Mouse (Mus musculus): ENCODE results near the gene BC052040.

The BC052040 gene

DNA sequence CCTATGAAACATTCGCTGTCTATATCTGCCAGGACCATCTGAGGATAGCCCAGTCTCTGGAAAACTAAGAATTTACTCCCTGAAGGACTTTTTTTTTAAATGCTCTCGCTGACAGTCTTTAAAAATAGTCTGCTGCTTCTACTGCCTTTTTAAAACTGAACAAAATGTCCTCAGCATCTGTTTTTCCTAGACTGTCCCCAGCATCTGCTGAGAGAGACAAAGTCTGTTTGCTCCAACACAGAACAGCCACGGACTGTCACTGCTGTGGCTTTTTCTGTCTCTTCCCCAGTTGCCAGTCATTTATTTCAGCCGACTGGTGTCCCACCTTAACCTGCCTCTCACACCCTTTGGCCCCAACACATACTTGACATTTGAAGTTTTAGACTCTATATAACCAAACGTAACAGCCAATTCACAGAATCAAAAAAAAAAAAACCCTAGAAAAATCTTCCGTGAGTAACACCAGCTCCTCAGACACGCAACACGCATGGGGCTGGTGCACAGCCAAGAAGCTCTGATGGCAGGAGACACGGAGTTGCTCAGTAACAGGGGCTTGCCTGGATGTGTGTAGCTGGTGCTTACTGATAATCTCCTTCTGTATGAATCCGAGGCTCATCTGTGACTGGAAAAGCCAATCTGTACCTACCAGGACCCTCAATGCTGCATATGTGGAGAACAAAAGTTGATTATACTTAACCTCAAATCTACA, 188.2 kb downstream of the BC052040 start:
- no peak for DNase-seq (ENCODE audit: low read depth)

DNA sequence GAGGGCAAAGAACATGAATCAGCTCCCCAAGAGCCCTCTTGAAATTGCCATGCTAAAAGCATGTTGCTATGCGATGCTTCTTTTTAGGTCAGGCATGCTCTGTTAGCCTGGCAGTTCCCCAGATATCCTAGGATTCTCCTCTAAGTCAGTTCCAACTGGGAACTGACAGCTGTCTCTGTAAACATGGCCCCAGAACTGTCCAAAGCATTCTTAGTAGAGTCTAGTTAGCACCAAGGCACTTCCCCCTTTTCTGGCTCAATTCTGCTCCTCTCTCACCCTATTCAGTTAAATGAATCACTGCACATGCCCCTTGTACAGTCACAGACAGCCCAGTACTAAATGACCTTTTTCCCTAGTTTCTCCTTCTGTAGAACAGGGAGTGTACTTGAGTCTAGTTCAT, 191.2 kb downstream of the BC052040 start:
- DNase-seq (ENCODE audit: low read depth): no peak

DNA sequence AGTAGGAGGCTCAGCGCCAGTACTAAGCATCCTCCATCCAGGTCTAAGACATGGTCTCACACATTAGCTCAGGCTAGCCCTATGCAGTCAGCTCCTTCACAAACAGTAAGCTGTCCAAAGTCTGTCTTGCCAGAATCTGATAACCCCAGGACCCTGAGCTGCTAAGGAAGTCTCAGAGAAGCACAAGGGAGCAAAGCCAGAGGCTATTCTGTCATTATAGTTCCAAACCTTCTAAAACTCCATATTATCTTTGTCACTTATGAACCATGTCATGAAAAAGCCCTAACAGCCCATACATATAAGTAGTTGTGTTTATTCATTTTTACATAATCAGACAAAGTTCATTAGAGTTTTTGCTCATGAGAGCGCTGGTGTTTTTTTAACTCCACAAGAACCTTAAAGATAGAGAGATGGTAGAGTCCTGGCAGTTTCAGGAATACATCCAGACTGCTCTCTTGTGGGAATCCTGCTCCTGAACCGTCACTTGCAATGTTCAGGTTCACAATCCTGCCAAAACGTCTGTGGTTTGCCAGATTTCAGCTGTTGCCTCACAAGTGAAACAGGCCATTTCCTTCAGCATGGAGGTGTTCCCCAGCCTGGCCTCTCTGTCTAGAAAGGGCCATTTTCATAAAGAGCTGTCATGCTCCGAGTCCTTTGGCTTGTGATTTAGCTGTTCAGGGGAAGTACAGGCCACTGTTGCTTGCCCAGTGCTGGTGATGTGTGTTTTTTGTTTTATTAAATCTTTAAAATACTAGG, 192.8 kb downstream of the BC052040 start:
- DNase-seq (ENCODE audit: low read depth): no peak

DNA sequence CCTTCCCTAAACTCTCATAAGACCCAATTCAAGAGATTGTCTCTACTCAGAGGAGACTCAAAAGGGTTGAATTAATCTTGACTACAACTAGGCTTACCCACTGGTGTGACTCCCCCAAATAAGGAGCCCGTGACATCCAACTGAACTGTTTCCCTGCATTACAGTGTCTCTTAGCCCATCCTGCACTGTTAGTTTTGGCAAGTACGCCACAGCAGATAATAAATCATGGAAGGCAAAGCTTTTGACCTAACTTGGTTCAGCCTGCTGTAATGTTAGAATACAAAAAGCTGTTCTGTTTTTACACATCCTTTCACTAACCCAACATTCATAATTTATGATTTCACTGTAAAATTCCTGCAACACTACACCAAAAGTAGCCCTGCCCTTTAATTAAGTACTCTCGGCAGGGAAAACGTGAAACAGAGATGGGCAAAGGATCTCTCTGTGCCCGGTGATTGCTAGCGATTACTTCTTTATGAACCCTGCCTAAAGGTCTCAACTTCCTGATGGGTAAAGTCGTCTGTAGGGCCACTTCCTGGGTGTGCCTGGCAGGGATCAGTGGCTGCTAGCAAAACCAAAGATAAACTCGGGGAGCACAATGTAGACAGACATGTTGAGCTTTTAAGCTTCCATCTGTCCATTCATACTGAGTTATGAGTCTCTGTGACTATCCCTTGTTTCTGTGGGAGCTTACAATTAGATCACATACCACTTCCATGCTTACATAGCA, 194.1 kb downstream of the BC052040 start:
- DNase-seq (ENCODE audit: low read depth): no peak

DNA sequence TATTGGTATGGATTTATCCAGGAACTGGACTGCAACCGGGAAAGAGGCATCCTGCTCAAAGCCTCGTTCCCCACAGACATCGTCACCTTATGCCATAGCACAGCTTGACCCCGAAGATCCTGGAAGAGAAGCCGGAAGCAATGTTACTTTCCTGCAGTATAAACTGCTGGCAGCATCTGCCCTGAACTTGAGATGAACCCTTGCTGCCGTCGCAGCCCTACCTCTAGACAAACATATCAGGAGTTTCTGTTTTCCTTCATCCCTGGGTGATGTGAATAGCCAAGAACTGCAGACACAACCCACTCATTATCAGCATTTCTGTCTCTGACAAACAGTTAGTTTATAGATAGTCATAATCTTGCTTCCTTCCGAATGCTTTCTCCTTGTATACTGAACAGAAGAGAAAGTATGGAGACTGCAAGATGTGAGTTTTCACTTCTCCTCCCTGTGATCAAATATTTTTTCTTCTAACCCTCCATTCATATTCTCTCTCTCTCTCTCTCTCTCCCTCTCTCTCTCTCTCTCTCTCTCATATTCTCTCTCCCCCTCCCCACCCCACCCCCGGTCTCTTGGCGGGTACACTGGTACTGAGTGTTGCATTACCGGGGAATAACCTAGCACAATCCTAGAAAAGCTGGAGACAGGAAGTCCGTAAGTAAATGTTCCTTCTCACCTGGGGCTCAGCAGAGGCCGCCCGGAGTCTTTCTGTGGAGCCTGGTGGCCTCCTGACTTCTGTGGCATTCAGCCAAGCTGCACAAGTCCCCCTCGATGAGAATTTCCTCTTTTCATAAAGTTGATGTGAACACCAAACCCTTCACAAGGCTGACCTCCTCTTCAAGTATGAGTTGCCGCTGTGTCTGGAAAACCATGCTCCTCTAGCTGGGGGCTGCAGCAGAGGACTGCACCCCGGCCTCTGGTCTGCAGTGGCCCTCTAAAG, 195.7 kb downstream of the BC052040 start:
- no peak for DNase-seq (ENCODE audit: low read depth)

DNA sequence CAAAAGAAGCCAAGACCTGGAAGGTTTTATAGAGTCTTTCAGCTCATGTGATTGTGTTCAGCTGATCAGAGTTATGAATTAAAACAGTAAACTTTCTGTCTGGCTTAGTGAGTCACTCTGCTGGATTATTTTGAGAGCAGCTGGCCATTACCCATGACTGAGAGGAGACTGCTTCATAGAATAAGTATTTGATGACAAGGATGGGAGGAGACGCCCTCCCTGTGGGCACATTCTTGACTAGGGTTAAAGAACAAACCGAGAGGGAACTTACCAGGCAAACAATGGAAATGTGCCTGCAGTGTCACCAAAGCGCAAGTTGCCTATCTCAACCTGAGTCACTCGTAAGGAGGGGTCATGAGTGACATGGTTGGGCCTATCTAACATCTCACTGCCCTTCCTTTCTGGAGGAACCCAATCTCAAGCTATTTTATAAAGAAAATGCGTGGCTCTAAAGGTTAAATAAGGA, 199.1 kb downstream of the BC052040 start:
- no peak for DNase-seq (ENCODE audit: low read depth)

DNA sequence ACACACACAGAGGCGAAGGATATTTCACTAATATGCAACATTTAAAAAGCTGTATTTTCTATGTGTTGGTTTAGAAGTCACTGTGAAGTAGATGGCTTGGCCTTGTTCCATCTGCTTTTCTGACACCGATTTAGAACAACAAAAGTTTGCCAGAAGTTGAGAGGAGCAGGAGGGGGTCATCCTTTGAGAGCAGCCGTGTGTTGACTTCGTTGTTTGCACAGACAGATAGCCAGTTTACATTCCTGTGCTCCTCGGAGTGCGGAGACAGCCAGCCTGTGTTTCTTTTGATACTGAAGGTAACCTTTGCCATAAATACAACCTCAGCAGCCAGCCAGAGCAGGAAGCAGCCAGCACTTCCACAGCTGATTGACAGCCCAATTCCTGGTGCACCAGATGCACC, 204.2 kb downstream of the BC052040 start:
- no peak for DNase-seq (ENCODE audit: low read depth)

DNA sequence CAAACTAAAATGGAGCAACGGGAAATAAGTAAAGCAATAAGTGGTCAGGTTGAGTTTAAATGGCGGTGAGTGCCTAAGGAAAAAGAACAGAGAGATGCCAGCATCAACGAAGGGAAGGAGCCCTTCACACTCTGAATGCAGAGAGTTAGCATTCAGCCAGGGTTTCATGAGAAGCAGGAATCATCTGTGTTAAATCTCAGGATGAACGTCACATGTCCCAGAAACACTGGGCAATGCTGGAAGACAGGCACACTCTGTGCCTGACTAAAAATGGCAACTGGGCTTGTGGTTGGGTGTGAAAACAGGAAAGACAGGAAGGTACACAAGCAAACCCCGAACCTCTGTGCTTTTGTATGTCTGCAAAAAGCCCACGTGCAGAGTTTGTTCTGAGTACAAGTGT, 217.3 kb downstream of the BC052040 start:
- no peak for DNase-seq (ENCODE audit: low read depth)

DNA sequence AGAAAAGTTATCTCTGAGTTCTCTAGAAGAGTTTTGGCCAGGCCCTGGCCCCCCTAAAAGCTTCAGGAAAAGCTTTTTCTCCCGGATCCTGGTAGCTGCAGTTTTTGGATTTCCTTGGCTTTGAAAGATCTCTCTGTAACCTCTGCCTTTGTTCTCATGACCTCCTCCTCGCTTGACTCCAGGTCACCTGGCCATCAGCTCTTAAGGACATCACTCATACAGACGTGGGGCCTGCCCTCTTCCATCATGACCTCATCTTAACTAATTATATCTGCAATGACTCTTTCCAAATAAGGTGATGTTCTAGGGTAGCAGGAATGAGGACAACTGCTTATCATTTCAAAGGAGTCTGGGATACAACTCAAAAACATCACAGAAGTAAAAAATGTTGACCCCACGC, 226.9 kb downstream of the BC052040 start:
- no peak for DNase-seq (ENCODE audit: low read depth)

DNA sequence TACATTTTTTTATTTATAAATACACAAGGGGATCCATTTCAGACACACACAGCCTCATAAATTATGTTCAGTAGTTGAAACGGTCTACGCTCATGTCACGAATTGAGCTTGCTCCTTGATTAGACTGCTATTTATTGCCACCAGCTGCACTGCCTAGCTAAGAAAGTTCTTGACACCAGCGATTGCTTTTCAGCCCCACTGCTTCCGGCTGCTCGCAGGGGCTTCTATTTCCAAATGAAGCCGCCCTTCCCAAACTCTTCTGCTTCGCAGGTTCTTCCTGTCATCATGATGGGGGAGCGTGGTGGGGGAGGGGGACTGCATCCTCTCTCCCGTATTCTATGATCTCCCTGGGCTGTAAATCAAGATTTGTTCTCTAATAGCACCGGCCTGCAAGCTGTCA, 231.8 kb downstream of the BC052040 start:
- DNase-seq (ENCODE audit: low read depth): no peak

DNA sequence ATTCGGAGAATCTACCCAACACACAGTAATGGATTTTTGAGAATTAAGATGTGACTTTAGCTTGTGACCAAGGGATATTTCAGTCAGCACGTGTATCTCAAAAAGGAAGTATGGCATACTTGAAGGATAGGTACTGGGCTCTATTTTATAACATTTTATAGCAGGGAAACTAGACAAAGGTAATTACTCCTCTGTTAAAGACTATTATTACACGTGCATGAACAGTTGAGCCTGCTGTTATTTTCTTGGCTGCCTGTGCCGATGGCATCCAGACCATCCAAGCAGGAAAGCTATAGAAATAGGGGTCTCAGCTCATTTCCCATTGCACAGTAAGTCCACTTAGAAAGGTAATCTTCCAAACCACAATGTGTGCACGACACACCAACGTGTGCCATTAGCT, 232.2 kb downstream of the BC052040 start:
- no peak for DNase-seq (ENCODE audit: low read depth)

DNA sequence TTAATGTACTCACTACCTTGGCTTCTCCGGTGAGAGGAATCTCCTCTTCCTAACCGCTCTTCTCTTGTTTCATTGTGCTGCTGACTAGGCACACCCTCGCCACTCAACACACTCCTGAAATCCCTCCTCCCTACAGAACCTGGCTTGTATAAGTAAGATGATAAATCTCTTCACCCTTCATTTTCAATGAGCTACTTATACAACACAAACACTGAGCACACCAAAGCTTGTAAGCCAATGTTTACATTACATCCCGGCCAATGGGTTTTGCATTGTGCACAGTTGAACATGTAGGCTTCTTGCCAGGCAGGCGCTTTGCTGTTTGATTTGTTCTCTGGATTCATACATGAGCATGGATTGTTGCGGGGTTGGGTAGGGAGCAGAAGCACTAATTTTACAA, 236.4 kb downstream of the BC052040 start:
- no peak for DNase-seq (ENCODE audit: low read depth)

DNA sequence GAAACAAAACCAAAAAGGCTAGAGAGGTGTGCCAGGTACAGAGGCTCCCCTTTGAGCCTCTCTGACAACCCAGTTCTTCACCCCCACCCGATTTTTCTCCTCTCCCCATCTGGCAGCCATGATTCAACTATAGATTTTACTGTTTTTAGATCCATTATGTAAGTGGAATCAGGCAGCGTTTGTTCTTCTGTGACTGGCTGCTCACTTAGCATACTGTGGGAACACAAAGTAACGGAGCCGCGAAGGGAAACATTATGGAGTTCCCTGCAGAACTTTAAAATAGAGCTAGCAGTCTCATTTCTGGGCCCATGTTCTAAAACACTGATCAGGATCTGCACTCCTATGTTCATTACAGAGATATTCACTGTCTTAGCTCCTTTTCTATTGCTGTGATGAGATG, 240.8 kb downstream of the BC052040 start:
- no peak for DNase-seq (ENCODE audit: low read depth)

All from c-Kit-positive CD71-positive TER-119-negative erythroid progenitor cells, embryonic 14.5 days (primary cell).